Mouse (Mus musculus): ENCODE measurements around the gene Fgd3. TPM values are rescaled to one million over a fixed set of nuclear protein-coding genes. Genes with fewer than 3 reads are reported as not detected.

The Fgd3 gene
- polyA plus RNA-seq, 1 experiment from 2014 or later = 0.29 TPM

- H3K27ac ChIP-seq (ENCODE audit: low read length) = no peak overlapping the region
- no peaks in the 10 kb centered on the region for H3K27me3 ChIP-seq (ENCODE audit: control insufficient read depth, insufficient read depth, low read length)
- H3K9me3 ChIP-seq (replicated peaks; ENCODE audit: control insufficient read depth, low read length) = no peaks in the 10 kb centered on the region
- 76% methylated on average over 7 of the region's 7 CpGs for WGBS
- peaks cover 7% of the 10 kb centered on the region for H3K36me3 ChIP-seq (ENCODE audit: control insufficient read depth, insufficient read depth)
- ATAC-seq (replicated peaks; ENCODE audit: extremely low read depth, insufficient read depth, low FRiP score) = no peak
- no peak overlapping the region for H3K4me2 ChIP-seq (ENCODE audit: low read depth, low read length)
- H3K9ac ChIP-seq (ENCODE audit: low read length) = no peak overlapping the region
- peaks cover 47% of the 10 kb centered on the region for H3K4me1 ChIP-seq (ENCODE audit: control insufficient read depth, insufficient read depth, low read length)
- H3K4me3 ChIP-seq (ENCODE audit: low read length) = no peak overlapping the region
Measured at GRCm38 (mm10) chr13:49356090-49356489, 36.0 kb upstream of the Fgd3 start.

GRCm38 (mm10) chr13:49355461-49356061, 35.5 kb upstream of the Fgd3 start:
- Histone ChIP-seq H3K4me3 (ENCODE audit: low read length) (no peak overlapping the region), H3K9ac (ENCODE audit: low read length) (no peak overlapping the region), H3K4me1 (ENCODE audit: control insufficient read depth, insufficient read depth, low read length) (peaks cover 42% of the 10 kb centered on the region), H3K36me3 (ENCODE audit: control insufficient read depth, insufficient read depth) (peaks cover 7% of the 10 kb centered on the region), H3K27me3 (ENCODE audit: control insufficient read depth, insufficient read depth, low read length) (no peaks in the 10 kb centered on the region), H3K27ac (ENCODE audit: low read length) (no peak overlapping the region), H3K4me2 (ENCODE audit: low read depth, low read length) (no peak overlapping the region), H3K9me3 (replicated peaks; ENCODE audit: control insufficient read depth, low read length) (no peaks in the 10 kb centered on the region)
- 78% methylated on average over 11 of the region's 11 CpGs for WGBS
- no peak for ATAC-seq (replicated peaks; ENCODE audit: extremely low read depth, insufficient read depth, low FRiP score)

GRCm38 (mm10) chr13:49353991-49354507, 33.9 kb upstream of the Fgd3 start:
- 61% methylated on average over 5 of the region's 5 CpGs for WGBS
- no peak overlapping the region for H3K27ac ChIP-seq (ENCODE audit: low read length)
- H3K4me1 ChIP-seq (ENCODE audit: control insufficient read depth, insufficient read depth, low read length) = peaks cover 46% of the 10 kb centered on the region
- H3K4me3 ChIP-seq (ENCODE audit: low read length) = no peak overlapping the region
- peaks cover 7% of the 10 kb centered on the region for H3K36me3 ChIP-seq (ENCODE audit: control insufficient read depth, insufficient read depth)
- H3K9me3 ChIP-seq (replicated peaks; ENCODE audit: control insufficient read depth, low read length) = no peaks in the 10 kb centered on the region
- no peak overlapping the region for H3K4me2 ChIP-seq (ENCODE audit: low read depth, low read length)
- H3K9ac ChIP-seq (ENCODE audit: low read length) = no peak overlapping the region
- no peaks in the 10 kb centered on the region for H3K27me3 ChIP-seq (ENCODE audit: control insufficient read depth, insufficient read depth, low read length)
- no peak for ATAC-seq (replicated peaks; ENCODE audit: extremely low read depth, insufficient read depth, low FRiP score)

- H3K4me2 ChIP-seq (ENCODE audit: low read depth, low read length) = no peak overlapping the region
- no peaks in the 10 kb centered on the region for H3K27me3 ChIP-seq (ENCODE audit: control insufficient read depth, insufficient read depth, low read length)
- H3K4me1 ChIP-seq (ENCODE audit: control insufficient read depth, insufficient read depth, low read length) = peaks cover 51% of the 10 kb centered on the region
- ATAC-seq (replicated peaks; ENCODE audit: extremely low read depth, insufficient read depth, low FRiP score) = no peak
- H3K27ac ChIP-seq (ENCODE audit: low read length) = 0 out of 2 replicates have a peak overlapping the region, but pooled peaks have one; percentile 21
- H3K9ac ChIP-seq (ENCODE audit: low read length) = no peak overlapping the region
- H3K9me3 ChIP-seq (replicated peaks; ENCODE audit: control insufficient read depth, low read length) = no peaks in the 10 kb centered on the region
- H3K36me3 ChIP-seq (ENCODE audit: control insufficient read depth, insufficient read depth) = peaks cover 7% of the 10 kb centered on the region
- H3K4me3 ChIP-seq (ENCODE audit: low read length) = no peak overlapping the region
Measured at GRCm38 (mm10) chr13:49353422-49353821, 33.3 kb upstream of the Fgd3 start.

GRCm38 (mm10) chr13:49352581-49353159, 32.6 kb upstream of the Fgd3 start:
- peaks cover 51% of the 10 kb centered on the region for H3K4me1 ChIP-seq (ENCODE audit: control insufficient read depth, insufficient read depth, low read length)
- ATAC-seq (replicated peaks; ENCODE audit: extremely low read depth, insufficient read depth, low FRiP score) = no peak; the same call in 1 of the 2 replicates

GRCm38 (mm10) chr13:49349836-49350505, 29.9 kb upstream of the Fgd3 start:
- no peak overlapping the region for H3K27ac ChIP-seq (ENCODE audit: low read length)
- WGBS = 79% methylated on average over 6 of the region's 6 CpGs
- H3K9me3 ChIP-seq (replicated peaks; ENCODE audit: control insufficient read depth, low read length) = no peaks in the 10 kb centered on the region
- no peaks in the 10 kb centered on the region for H3K27me3 ChIP-seq (ENCODE audit: control insufficient read depth, insufficient read depth, low read length)
- peaks cover 74% of the 10 kb centered on the region for H3K4me1 ChIP-seq (ENCODE audit: control insufficient read depth, insufficient read depth, low read length)
- no peak overlapping the region for H3K4me2 ChIP-seq (ENCODE audit: low read depth, low read length)
- H3K4me3 ChIP-seq (ENCODE audit: low read length) = no peak overlapping the region
- no peak overlapping the region for H3K9ac ChIP-seq (ENCODE audit: low read length)
- ATAC-seq (replicated peaks; ENCODE audit: extremely low read depth, insufficient read depth, low FRiP score) = no peak
- H3K36me3 ChIP-seq (ENCODE audit: control insufficient read depth, insufficient read depth) = no peaks in the 10 kb centered on the region

More at GRCm38 (mm10) chr13:49352581-49353159, 32.6 kb upstream of the Fgd3 start:
- Histone ChIP-seq H3K9me3 (replicated peaks; ENCODE audit: control insufficient read depth, low read length) (no peaks in the 10 kb centered on the region), H3K27me3 (ENCODE audit: control insufficient read depth, insufficient read depth, low read length) (no peaks in the 10 kb centered on the region), H3K9ac (ENCODE audit: low read length) (no peak overlapping the region), H3K36me3 (ENCODE audit: control insufficient read depth, insufficient read depth) (peaks cover 7% of the 10 kb centered on the region), H3K27ac (ENCODE audit: low read length) (peak overlapping the region; percentile 50; the same call in 1 of the 2 replicates), H3K4me3 (ENCODE audit: low read length) (no peak overlapping the region), H3K4me2 (ENCODE audit: low read depth, low read length) (no peak overlapping the region)
- 50% methylated on average over 3 of the region's 3 CpGs for WGBS

GRCm38 (mm10) chr13:49349335-49349734, 29.2 kb upstream of the Fgd3 start:
- no peak overlapping the region for H3K4me2 ChIP-seq (ENCODE audit: low read depth, low read length)
- no peaks in the 10 kb centered on the region for H3K27me3 ChIP-seq (ENCODE audit: control insufficient read depth, insufficient read depth, low read length)
- H3K4me3 ChIP-seq (ENCODE audit: low read length) = no peak overlapping the region
- 78% methylated on average over 4 of the region's 4 CpGs for WGBS
- ATAC-seq (replicated peaks; ENCODE audit: extremely low read depth, insufficient read depth, low FRiP score) = no peak
- no peak overlapping the region for H3K9ac ChIP-seq (ENCODE audit: low read length)
- H3K9me3 ChIP-seq (replicated peaks; ENCODE audit: control insufficient read depth, low read length) = no peaks in the 10 kb centered on the region
- no peaks in the 10 kb centered on the region for H3K36me3 ChIP-seq (ENCODE audit: control insufficient read depth, insufficient read depth)
- no peak overlapping the region for H3K27ac ChIP-seq (ENCODE audit: low read length)
- peaks cover 80% of the 10 kb centered on the region for H3K4me1 ChIP-seq (ENCODE audit: control insufficient read depth, insufficient read depth, low read length)

GRCm38 (mm10) chr13:49348522-49348921, 28.4 kb upstream of the Fgd3 start:
- Histone ChIP-seq H3K27ac (ENCODE audit: low read length) (no peak overlapping the region), H3K27me3 (ENCODE audit: control insufficient read depth, insufficient read depth, low read length) (no peaks in the 10 kb centered on the region), H3K9ac (ENCODE audit: low read length) (no peak overlapping the region), H3K4me2 (ENCODE audit: low read depth, low read length) (no peak overlapping the region), H3K36me3 (ENCODE audit: control insufficient read depth, insufficient read depth) (no peaks in the 10 kb centered on the region), H3K4me1 (ENCODE audit: control insufficient read depth, insufficient read depth, low read length) (peaks cover 80% of the 10 kb centered on the region), H3K9me3 (replicated peaks; ENCODE audit: control insufficient read depth, low read length) (no peaks in the 10 kb centered on the region), H3K4me3 (ENCODE audit: low read length) (no peak overlapping the region)
- 58% methylated on average over 2 of the region's 2 CpGs for WGBS
- no peak for ATAC-seq (replicated peaks; ENCODE audit: extremely low read depth, insufficient read depth, low FRiP score)

GRCm38 (mm10) chr13:49345476-49345875, 25.4 kb upstream of the Fgd3 start:
- Histone ChIP-seq H3K9ac (ENCODE audit: low read length) (peak overlapping the region; percentile 57), H3K27ac (ENCODE audit: low read length) (peak overlapping the region; percentile 94), H3K36me3 (ENCODE audit: control insufficient read depth, insufficient read depth) (no peaks in the 10 kb centered on the region), H3K27me3 (ENCODE audit: control insufficient read depth, insufficient read depth, low read length) (no peaks in the 10 kb centered on the region), H3K4me2 (ENCODE audit: low read depth, low read length) (peak overlapping the region; percentile 40), H3K4me3 (ENCODE audit: low read length) (peak overlapping the region; percentile 6; the same call in 1 of the 2 replicates), H3K4me1 (ENCODE audit: control insufficient read depth, insufficient read depth, low read length) (peaks cover 75% of the 10 kb centered on the region), H3K9me3 (replicated peaks; ENCODE audit: control insufficient read depth, low read length) (no peaks in the 10 kb centered on the region)
- peak; percentile 57 for ATAC-seq (replicated peaks; ENCODE audit: extremely low read depth, insufficient read depth, low FRiP score)
- 33% methylated on average over 2 of the region's 2 CpGs for WGBS

Measured in heart, embryonic 16.5 days (tissue).